Mouse (Mus musculus) brain, adult 2 months (tissue): ENCODE measurements around the gene Rccd1.
"Not testable (repeated sequence)": the region's sequence is repeated elsewhere in the genome, so short reads cannot be mapped to it uniquely, and the experiment has no call there.

ENCODE experiments used
- DNase-seq: peaks from one replicate; pipeline ENCODE4 v3.0.0; 2011; ENCODE audit warnings: low read depth, low spot score

Rccd1 gene

GRCm38 (mm10) chr7:80346173-80346572, 21.9 kb upstream of the Rccd1 start:
- DNase-seq: no peak

- DNase-seq: no peak
Observed at GRCm38 (mm10) chr7:80343270-80344018, 19.2 kb upstream of the Rccd1 start.

GRCm38 (mm10) chr7:80342858-80343257, 18.6 kb upstream of the Rccd1 start, which contains the start of gene Hddc3:
Gene Hddc3 (plus strand): TSS chr7:80343104.
- peak; percentile 98 for DNase-seq

- DNase-seq: no peak
Observed at GRCm38 (mm10) chr7:80341793-80342192, 17.5 kb upstream of the Rccd1 start.

- DNase-seq: peak; percentile 92
Observed at GRCm38 (mm10) chr7:80340793-80341192, 16.5 kb upstream of the Rccd1 start, which contains the start of gene Unc45a. Gene Unc45a (minus strand): TSS chr7:80341005.

GRCm38 (mm10) chr7:80339793-80340628, 15.8 kb upstream of the Rccd1 start:
- DNase-seq: peak; percentile 99

GRCm38 (mm10) chr7:80339371-80339770, 15.1 kb upstream of the Rccd1 start:
- DNase-seq: peak; percentile 58

- DNase-seq: no peak
Observed at GRCm38 (mm10) chr7:80336932-80337331, 12.7 kb upstream of the Rccd1 start.

GRCm38 (mm10) chr7:80334848-80335247, 10.6 kb upstream of the Rccd1 start:
- no peak for DNase-seq

- DNase-seq: no peak
Observed at GRCm38 (mm10) chr7:80331433-80331832, 7.2 kb upstream of the Rccd1 start.

GRCm38 (mm10) chr7:80330278-80330677, 6.0 kb upstream of the Rccd1 start:
- DNase-seq: peak; percentile 83

- DNase-seq: no peak
Observed at GRCm38 (mm10) chr7:80326076-80326475, 1.8 kb upstream of the Rccd1 start.

GRCm38 (mm10) chr7:80325292-80325868, 1.1 kb upstream of the Rccd1 start:
- peak; percentile 49 for DNase-seq

GRCm38 (mm10) chr7:80324816-80325119, 514 bp upstream of the Rccd1 start:
- not testable (repeated sequence) for DNase-seq

GRCm38 (mm10) chr7:80323336-80323735, 918 bp downstream of the Rccd1 start:
- DNase-seq: no peak

- DNase-seq: no peak
Observed at GRCm38 (mm10) chr7:80319846-80320496, 4.3 kb downstream of the Rccd1 start.

- peak; percentile 49 for DNase-seq
Observed at GRCm38 (mm10) chr7:80318670-80319069, 5.6 kb downstream of the Rccd1 start.

GRCm38 (mm10) chr7:80317439-80318115, 6.7 kb downstream of the Rccd1 start:
- no peak for DNase-seq

- DNase-seq: no peak
Observed at GRCm38 (mm10) chr7:80315733-80316132, 8.5 kb downstream of the Rccd1 start.

- DNase-seq: no peak
Observed at GRCm38 (mm10) chr7:80310771-80311170, 13.5 kb downstream of the Rccd1 start.

- DNase-seq: no peak
Observed at GRCm38 (mm10) chr7:80307766-80308165, 16.5 kb downstream of the Rccd1 start.
